Mouse (Mus musculus) neutrophil, adult 65 days (primary cell): ENCODE measurements around the gene Gm428. TPM values are rescaled to one million over a fixed set of nuclear protein-coding genes. Genes with fewer than 3 reads are reported as not detected.

ENCODE experiments used
- total RNA-seq: library from RNA; stranded (reverse); gene quantifications from 2 replicates; pipeline ENCODE4 v1.2.4, GENCODE M21; 2023

Gm428 gene
- total RNA-seq = not detected in 2 replicates

GRCm38 (mm10) chr4:73683216-73683615 lies at the start of gene Gm428:
Gene Gm428, plus strand, starts transcription at chr4:73683516.

GRCm38 (mm10) chr4:73637821-73638220 lies 45.5 kb upstream of the Gm428 start, which contains the start of gene Gm11236:
Gene Gm11236, plus strand, starts transcription at chr4:73638121.

GRCm38 (mm10) chr4:73668054-73668453 lies 15.3 kb upstream of the Gm428 start, which contains the start of gene Gm11239:
Gene Gm11239, plus strand, starts transcription at chr4:73668354.

Other genes starting within 250 kb of the Gm428 start
- gene Gm11238, start 75.6 kb upstream of the Gm428 start, total RNA-seq = not detected in 2 replicates
- not detected in 2 replicates for gene Gm11237, start 60.5 kb upstream of the Gm428 start, total RNA-seq
- not detected in 2 replicates for gene Gm11236, start 45.4 kb upstream of the Gm428 start, total RNA-seq
- not detected in 2 replicates for gene Gm11239, start 15.2 kb upstream of the Gm428 start, total RNA-seq
- not detected in 2 replicates for gene Rasef, start 107.5 kb downstream of the Gm428 start, total RNA-seq
- gene Gm11758, start 192.8 kb downstream of the Gm428 start, total RNA-seq = not detected in 2 replicates
- not detected in 2 replicates for gene Gm11757, start 207.6 kb downstream of the Gm428 start, total RNA-seq
- gene Gm13871, start 222.4 kb downstream of the Gm428 start, total RNA-seq = not detected in 2 replicates
- gene Gm11756, start 237.2 kb downstream of the Gm428 start, total RNA-seq = not detected in 2 replicates